In the genomic region with DNA sequence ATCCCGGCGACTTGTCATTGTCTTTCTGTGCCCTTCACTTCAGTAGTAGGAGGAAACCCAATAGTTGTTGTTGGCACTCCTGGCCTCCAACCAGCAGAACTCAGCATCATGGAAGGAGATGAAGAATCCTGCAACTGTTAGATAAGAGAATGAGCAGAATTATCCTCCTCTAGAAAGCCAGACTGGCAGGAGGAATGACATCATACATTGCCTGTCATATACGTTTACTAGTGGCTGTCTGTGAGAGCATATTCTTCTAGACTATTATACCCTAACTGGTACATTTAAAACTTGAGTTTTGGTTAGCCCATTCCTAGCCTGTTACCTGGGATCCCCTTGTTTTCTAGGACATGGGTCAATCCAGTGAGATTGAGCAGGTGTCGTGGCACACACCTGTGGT, we compare ENCODE assay signal across 13 mouse cellular contexts.
"Had no signal": no experiment of that assay in that cellular context is flagged by ENCODE, and none has a peak within 500 bp of the region (broad histone marks: within the 10 kb centered on the region; RNA-seq: fewer than 3 reads in every experiment).

No protein-coding gene starts in this region.

- ATAC-seq: inflammation-experienced regulatory T-cells, adult 6 months; intestine, postnatal 0 days had no signal

- H3K9ac ChIP-seq: midbrain, embryonic 12.5 days; neural tube, embryonic 12.5 days had no signal

- H3K27me3 ChIP-seq: midbrain, embryonic 12.5 days; neural tube, embryonic 12.5 days had no signal

- H3K27ac ChIP-seq: midbrain, embryonic 12.5 days; neural tube, embryonic 12.5 days had no signal

- H3K4me2 ChIP-seq: midbrain, embryonic 12.5 days; neural tube, embryonic 12.5 days had no signal

- H3K4me1 ChIP-seq: midbrain, embryonic 12.5 days; neural tube, embryonic 12.5 days had no signal

- H3K36me3 ChIP-seq: midbrain, embryonic 12.5 days; neural tube, embryonic 12.5 days had no signal

- H3K4me3 ChIP-seq: midbrain, embryonic 12.5 days; myocyte; neural tube, embryonic 12.5 days had no signal

- H3K9me3 ChIP-seq: midbrain, embryonic 12.5 days; neural tube, embryonic 12.5 days had no signal

- DNase-seq: kidney, adult 8-10 months; kidney, postnatal 36 days; left cerebral cortex, postnatal 4 days; lung, adult 18-20 months; retina, postnatal 1 day; right cerebral cortex, postnatal 4 days; spleen, adult 18-20 months; thymus, postnatal 36 days had no signal
